Mouse (Mus musculus): ENCODE measurements around the gene 4930562C15Rik. TPM values are rescaled to one million over a fixed set of nuclear protein-coding genes. Genes with fewer than 3 reads are reported as not detected.

4930562C15Rik gene
- polyA plus RNA-seq, 1 experiment: not detected

- H3K9me3 ChIP-seq (replicated peaks; ENCODE audit: control insufficient read depth, insufficient read depth, low read length, poor library complexity, severe bottlenecking): no peaks in the 10 kb centered on the region
- H3K4me1 ChIP-seq (ENCODE audit: control insufficient read depth, insufficient read depth, low read length): no peaks in the 10 kb centered on the region
- H3K27ac ChIP-seq (ENCODE audit: insufficient read depth, low read length): no peak overlapping the region
Observed at GRCm38 (mm10) chr16:4866101-4866695, 31.0 kb downstream of the 4930562C15Rik start.

DNA sequence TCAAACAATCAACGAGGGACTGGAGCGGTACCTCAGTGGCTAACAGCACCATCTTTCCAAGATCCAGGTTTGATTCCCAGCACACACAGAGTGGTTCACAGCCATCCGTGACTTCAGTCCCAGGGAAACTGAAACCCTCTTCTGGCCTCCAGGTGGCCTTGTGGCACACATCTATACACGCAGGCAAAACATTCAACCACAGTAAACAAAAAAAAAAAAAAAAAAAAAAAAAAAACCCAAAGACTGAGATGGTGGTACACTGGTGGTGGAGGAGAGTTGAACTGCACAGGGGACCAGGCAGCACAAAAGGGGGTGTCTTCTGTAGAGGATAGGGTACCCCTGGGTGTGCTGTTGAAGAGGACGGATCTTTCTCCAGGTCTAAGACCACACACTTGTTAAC is 35.3 kb downstream of the 4930562C15Rik start:
- H3K9me3 ChIP-seq (replicated peaks; ENCODE audit: control insufficient read depth, insufficient read depth, low read length, poor library complexity, severe bottlenecking): no peaks in the 10 kb centered on the region
- no peak overlapping the region for H3K4me3 ChIP-seq (ENCODE audit: low read depth, low read length)
- H3K27ac ChIP-seq (ENCODE audit: insufficient read depth, low read length): no peak overlapping the region
- TF ChIP-seq CTCF (IDR thresholded peaks at IDR 0.05; ENCODE audit: low read depth, low read length) (no peak), EP300 (IDR thresholded peaks at IDR 0.05; ENCODE audit: insufficient read depth, low read depth, low read length) (no peak), POLR2A (IDR thresholded peaks at IDR 0.05; ENCODE audit: insufficient read depth, low read length) (no peak)
- H3K36me3 ChIP-seq (ENCODE audit: control insufficient read depth, insufficient read depth, low read length, poor library complexity, severe bottlenecking): no peaks in the 10 kb centered on the region; the same call in 1 of the 2 replicates
- H3K9ac ChIP-seq (ENCODE audit: low read depth, poor library complexity, severe bottlenecking): no peak overlapping the region
- no peaks in the 10 kb centered on the region for H3K27me3 ChIP-seq (ENCODE audit: control insufficient read depth, insufficient read depth, low read length, poor library complexity, severe bottlenecking)
- H3K4me1 ChIP-seq (ENCODE audit: control insufficient read depth, insufficient read depth, low read length): no peaks in the 10 kb centered on the region

More at GRCm38 (mm10) chr16:4866101-4866695, 31.0 kb downstream of the 4930562C15Rik start:
- no peaks in the 10 kb centered on the region for H3K27me3 ChIP-seq (ENCODE audit: control insufficient read depth, insufficient read depth, low read length, poor library complexity, severe bottlenecking)
- H3K36me3 ChIP-seq (ENCODE audit: control insufficient read depth, insufficient read depth, low read length, poor library complexity, severe bottlenecking): no peaks in the 10 kb centered on the region
- TF ChIP-seq POLR2A (IDR thresholded peaks at IDR 0.05; ENCODE audit: insufficient read depth, low read length) (no peak), EP300 (IDR thresholded peaks at IDR 0.05; ENCODE audit: insufficient read depth, low read depth, low read length) (no peak), CTCF (IDR thresholded peaks at IDR 0.05; ENCODE audit: low read depth, low read length) (no peak)
- H3K4me3 ChIP-seq (ENCODE audit: low read depth, low read length): no peak overlapping the region
- no peak overlapping the region for H3K9ac ChIP-seq (ENCODE audit: low read depth, poor library complexity, severe bottlenecking)

DNA sequence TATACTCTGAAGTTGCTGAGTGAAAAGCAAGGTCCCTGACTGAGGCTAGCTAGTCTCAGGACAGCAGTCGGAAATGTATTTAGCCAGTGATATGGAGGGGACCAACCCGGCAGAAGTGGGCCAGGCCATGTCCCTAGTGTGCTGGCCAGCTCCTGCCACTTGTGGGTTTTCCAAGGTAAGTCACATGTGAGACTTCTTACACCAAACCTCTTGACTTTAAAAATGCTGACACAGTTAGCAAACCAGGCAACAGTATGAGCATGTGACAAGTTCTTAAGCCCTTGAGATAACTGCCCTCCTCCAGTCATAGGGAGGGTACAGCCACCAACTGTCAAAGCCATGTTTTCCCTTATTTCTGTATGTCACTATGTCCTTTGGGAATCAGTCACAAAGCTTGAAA is 36.7 kb downstream of the 4930562C15Rik start:
- no peaks in the 10 kb centered on the region for H3K4me1 ChIP-seq (ENCODE audit: control insufficient read depth, insufficient read depth, low read length)
- H3K9ac ChIP-seq (ENCODE audit: low read depth, poor library complexity, severe bottlenecking): no peak overlapping the region
- H3K27ac ChIP-seq (ENCODE audit: insufficient read depth, low read length): no peak overlapping the region
- H3K36me3 ChIP-seq (ENCODE audit: control insufficient read depth, insufficient read depth, low read length, poor library complexity, severe bottlenecking): no peaks in the 10 kb centered on the region; the same call in 1 of the 2 replicates
- no peaks in the 10 kb centered on the region for H3K27me3 ChIP-seq (ENCODE audit: control insufficient read depth, insufficient read depth, low read length, poor library complexity, severe bottlenecking)
- no peak overlapping the region for H3K4me3 ChIP-seq (ENCODE audit: low read depth, low read length)
- H3K9me3 ChIP-seq (replicated peaks; ENCODE audit: control insufficient read depth, insufficient read depth, low read length, poor library complexity, severe bottlenecking): no peaks in the 10 kb centered on the region
- TF ChIP-seq EP300 (IDR thresholded peaks at IDR 0.05; ENCODE audit: insufficient read depth, low read depth, low read length) (no peak), CTCF (IDR thresholded peaks at IDR 0.05; ENCODE audit: low read depth, low read length) (no peak), POLR2A (IDR thresholded peaks at IDR 0.05; ENCODE audit: insufficient read depth, low read length) (no peak)

- Histone ChIP-seq H3K27ac (ENCODE audit: insufficient read depth, low read length) (no peak overlapping the region), H3K9ac (ENCODE audit: low read depth, poor library complexity, severe bottlenecking) (no peak overlapping the region), H3K36me3 (ENCODE audit: control insufficient read depth, insufficient read depth, low read length, poor library complexity, severe bottlenecking) (no peaks in the 10 kb centered on the region; the same call in 1 of the 2 replicates), H3K4me3 (ENCODE audit: low read depth, low read length) (no peak overlapping the region), H3K9me3 (replicated peaks; ENCODE audit: control insufficient read depth, insufficient read depth, low read length, poor library complexity, severe bottlenecking) (no peaks in the 10 kb centered on the region), H3K4me1 (ENCODE audit: control insufficient read depth, insufficient read depth, low read length) (no peaks in the 10 kb centered on the region), H3K27me3 (ENCODE audit: control insufficient read depth, insufficient read depth, low read length, poor library complexity, severe bottlenecking) (no peaks in the 10 kb centered on the region)
- TF ChIP-seq POLR2A (IDR thresholded peaks at IDR 0.05; ENCODE audit: insufficient read depth, low read length) (no peak), CTCF (IDR thresholded peaks at IDR 0.05; ENCODE audit: low read depth, low read length) (no peak), EP300 (IDR thresholded peaks at IDR 0.05; ENCODE audit: insufficient read depth, low read depth, low read length) (no peak)
Observed at GRCm38 (mm10) chr16:4875198-4876032, 40.2 kb downstream of the 4930562C15Rik start.

DNA sequence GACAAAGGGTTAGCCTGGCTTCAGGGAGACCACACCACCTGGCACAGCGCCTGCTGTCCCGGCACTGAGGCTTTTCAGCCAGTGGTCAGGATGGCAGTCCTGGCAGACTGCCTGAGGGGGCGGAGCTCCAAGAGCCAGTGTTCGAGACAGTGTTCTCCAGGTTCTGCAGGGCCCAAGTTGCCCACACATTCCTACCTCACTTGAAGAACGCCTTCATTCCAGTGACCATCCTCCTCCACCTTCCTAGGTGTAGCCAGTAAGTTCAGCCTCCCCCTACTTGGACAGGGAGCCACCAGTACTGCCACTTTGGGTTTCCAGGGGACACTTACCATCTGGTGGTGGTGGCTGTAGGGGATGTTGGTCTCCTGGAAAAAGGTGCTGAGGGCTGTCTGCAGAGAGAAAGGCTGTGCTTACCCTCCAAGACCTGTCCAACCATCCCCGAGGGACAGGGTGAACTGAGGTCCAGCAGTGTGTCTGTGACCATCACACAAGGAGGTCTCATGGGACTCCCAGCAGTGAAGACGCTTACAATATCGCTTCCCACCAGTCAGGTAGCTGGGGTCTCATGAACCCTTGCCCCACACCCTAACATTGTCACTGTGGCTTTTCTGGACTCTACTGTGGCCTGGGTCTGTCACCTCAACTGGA is 40.9 kb downstream of the 4930562C15Rik start:
- Histone ChIP-seq H3K4me3 (ENCODE audit: low read depth, low read length) (no peak overlapping the region), H3K9ac (ENCODE audit: low read depth, poor library complexity, severe bottlenecking) (no peak overlapping the region), H3K36me3 (ENCODE audit: control insufficient read depth, insufficient read depth, low read length, poor library complexity, severe bottlenecking) (no peaks in the 10 kb centered on the region; the same call in 1 of the 2 replicates), H3K4me1 (ENCODE audit: control insufficient read depth, insufficient read depth, low read length) (no peaks in the 10 kb centered on the region), H3K27ac (ENCODE audit: insufficient read depth, low read length) (no peak overlapping the region), H3K27me3 (ENCODE audit: control insufficient read depth, insufficient read depth, low read length, poor library complexity, severe bottlenecking) (no peaks in the 10 kb centered on the region), H3K9me3 (replicated peaks; ENCODE audit: control insufficient read depth, insufficient read depth, low read length, poor library complexity, severe bottlenecking) (no peaks in the 10 kb centered on the region)
- no peak for TF ChIP-seq POLR2A (IDR thresholded peaks at IDR 0.05; ENCODE audit: insufficient read depth, low read length)
- no peak for TF ChIP-seq CTCF (IDR thresholded peaks at IDR 0.05; ENCODE audit: low read depth, low read length)
- no peak for TF ChIP-seq EP300 (IDR thresholded peaks at IDR 0.05; ENCODE audit: insufficient read depth, low read depth, low read length)

Data from ES-Bruce4 (cell line).